In genomic region chr6:17800694-17801093, GRCm38 (mm10) we compare ENCODE assay signal across 13 mouse cellular contexts.
"Had no signal": no experiment of that assay in that cellular context is flagged by ENCODE, and none has a peak within 500 bp of the region (broad histone marks: within the 10 kb centered on the region; RNA-seq: fewer than 3 reads in every experiment).

No protein-coding gene starts in this region.

- DNase-seq: kidney, adult 8-10 months; kidney, postnatal 36 days; lung, adult 18-20 months; midbrain, embryonic 14.5 days; retina, postnatal 1 day; right cerebral cortex, postnatal 14 days; thymus, adult 2 months; thymus, postnatal 25 days had no signal

- H3K9me3 ChIP-seq: limb, embryonic 12.5 days; midbrain, embryonic 10.5 days; neural tube, embryonic 13.5 days; stomach, embryonic 15.5 days had no signal

- H3K27me3 ChIP-seq: limb, embryonic 12.5 days; neural tube, embryonic 13.5 days; stomach, embryonic 15.5 days had no signal

- H3K4me2 ChIP-seq: limb, embryonic 12.5 days; neural tube, embryonic 13.5 days; stomach, embryonic 15.5 days had no signal

- H3K36me3 ChIP-seq: limb, embryonic 12.5 days; midbrain, embryonic 10.5 days; neural tube, embryonic 13.5 days; stomach, embryonic 15.5 days had no signal

- H3K9ac ChIP-seq: limb, embryonic 12.5 days; liver, embryonic 14.5 days; neural tube, embryonic 13.5 days; stomach, embryonic 15.5 days had no signal

- H3K27ac ChIP-seq: limb, embryonic 12.5 days; liver, embryonic 14.5 days; midbrain, embryonic 10.5 days; neural tube, embryonic 13.5 days; stomach, embryonic 15.5 days had no signal

- H3K4me1 ChIP-seq: limb, embryonic 12.5 days; stomach, embryonic 15.5 days had no signal

- H3K4me3 ChIP-seq: limb, embryonic 12.5 days; midbrain, embryonic 10.5 days; neural tube, embryonic 13.5 days; stomach, embryonic 15.5 days had no signal
